Mouse (Mus musculus) cerebral cortex, adult 2 months (tissue): ENCODE measurements around the gene Tmed11.

Source experiments
- WGBS: fragments of 180-500 bp; shearing (Covaris S2); methylation state at CpG from one replicate; pipeline ENCODE4 v1.1.7; 2018; 5-methylcytosine and 5-hydroxymethylcytosine counted together

The Tmed11 gene

DNA sequence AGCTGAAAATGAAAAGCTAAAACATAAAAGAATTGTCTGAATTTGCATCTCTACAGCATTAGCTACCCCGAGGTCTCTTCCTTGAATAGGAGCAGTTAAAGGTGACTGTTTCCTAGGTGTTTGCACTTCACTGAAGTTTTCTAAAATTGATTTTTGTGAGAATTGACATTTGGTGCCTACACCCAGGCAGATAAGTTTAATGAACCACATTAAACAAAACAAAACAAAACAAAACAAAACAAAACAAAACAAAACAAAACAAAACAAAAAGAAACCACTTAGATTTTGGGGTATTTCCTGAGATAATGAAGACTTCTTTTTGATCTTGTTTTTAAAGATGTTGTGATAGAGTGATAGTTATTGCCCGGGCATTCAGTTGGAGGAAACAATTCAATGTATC is at the start of gene Tmed11:
Gene Tmed11, minus strand, starts transcription at position 101 of the 400 bp plus-strand sequence.
- WGBS = 56% methylated on average over 2 of the region's 2 CpGs

DNA sequence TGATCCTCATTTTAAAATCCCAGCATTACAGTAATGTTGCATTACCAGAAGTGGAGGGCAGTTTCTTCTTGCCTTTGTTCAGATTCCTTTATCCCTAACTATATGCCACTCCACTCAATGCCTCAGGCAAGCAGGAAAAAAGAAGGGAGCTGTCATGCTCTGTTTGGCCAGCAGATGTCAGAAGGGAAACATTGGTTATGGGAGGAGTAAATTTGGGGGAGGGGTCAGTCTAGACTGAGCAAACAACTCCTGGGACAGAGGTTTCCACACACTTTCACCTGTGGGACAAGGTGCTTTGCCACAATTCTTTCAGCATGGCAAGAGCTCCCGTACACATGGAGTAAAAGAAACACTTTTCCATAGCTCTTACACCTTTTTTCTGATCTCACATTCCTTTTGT is 41.0 kb upstream of the Tmed11 start:
- 85% methylated on average over 1 of the region's 1 CpGs for WGBS

DNA sequence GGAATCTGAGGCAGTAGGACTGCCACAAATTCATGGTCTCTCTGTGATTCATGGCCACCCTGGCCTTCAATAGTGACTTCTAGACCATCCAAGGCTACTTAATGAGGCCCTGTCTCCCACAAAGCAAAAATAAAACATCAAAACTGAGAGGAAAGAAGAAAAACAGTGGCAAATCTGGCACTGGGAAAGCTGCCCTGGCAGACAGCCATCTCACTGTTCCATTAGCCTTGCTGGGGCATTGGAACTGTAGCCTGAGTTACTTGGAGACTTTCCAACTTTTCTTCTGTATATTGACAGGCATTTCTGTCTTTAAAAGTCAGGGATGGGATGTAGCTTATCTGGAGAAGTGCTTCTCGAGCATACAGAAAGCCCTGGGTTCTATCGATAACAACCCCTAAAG is 28.1 kb upstream of the Tmed11 start:
- 75% methylated on average over 2 of the region's 2 CpGs for WGBS

DNA sequence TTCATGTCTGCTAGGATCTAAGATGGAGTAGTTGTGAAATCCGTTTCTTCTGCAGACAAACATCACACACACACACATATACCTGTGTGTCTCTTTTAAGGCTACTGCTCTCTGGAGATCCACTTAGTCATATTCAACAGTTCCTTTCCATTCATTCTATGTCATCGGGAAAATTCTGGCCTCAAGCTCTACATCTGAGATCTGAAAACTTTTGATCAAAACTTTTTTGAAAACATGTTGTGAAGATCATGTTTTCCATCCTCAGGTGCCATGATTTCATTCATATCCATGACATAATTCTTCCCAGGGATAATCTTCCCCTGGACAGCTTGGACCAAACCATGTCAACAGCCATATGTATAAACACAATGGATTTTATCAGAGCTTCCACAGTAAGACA is 13.6 kb upstream of the Tmed11 start, which contains the start of gene Vmn2r8:
Gene Vmn2r8, minus strand, starts transcription at position 101 of the 400 bp plus-strand sequence.
- 82% methylated on average over 2 of the region's 2 CpGs for WGBS

DNA sequence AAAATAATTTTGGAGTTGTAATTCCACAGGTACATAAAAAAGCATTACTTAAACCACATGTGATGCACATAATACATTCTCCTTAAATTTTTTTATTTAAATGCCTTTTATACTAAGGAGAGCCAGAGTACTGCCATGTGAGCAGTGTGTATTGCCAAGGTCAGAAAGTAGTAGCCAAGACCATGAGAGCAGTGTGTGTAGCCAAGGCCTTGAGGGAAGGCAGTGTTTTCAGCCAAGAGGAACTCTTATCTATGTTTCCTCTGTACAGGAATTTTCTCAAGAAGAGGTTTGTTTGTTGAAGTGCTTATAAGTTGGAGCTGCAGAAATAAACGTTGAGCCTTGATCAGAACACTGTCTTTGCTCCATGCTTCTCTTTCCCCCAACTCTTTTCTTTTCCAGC is 8.5 kb upstream of the Tmed11 start:
- 36% methylated on average over 1 of the region's 1 CpGs for WGBS

DNA sequence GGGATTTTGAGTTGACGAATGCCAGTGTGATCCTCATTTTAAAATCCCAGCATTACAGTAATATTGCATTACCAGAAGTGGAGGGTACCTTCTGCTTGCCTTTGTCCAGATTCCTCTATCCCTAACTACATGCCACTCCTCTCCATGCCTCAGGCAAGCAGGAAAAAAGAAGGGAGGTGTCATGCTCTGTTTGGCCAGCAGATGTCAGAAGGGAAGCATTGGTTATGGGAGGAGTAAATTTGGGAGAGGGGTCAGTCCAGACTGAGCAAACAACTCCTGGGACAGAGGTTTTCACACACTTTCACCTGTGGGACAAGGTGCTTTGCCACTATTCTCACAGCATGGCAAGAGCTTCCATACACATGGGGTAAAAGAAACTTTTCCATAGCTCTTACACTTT is 4.8 kb downstream of the Tmed11 start:
- 38% methylated on average over 1 of the region's 1 CpGs for WGBS

DNA sequence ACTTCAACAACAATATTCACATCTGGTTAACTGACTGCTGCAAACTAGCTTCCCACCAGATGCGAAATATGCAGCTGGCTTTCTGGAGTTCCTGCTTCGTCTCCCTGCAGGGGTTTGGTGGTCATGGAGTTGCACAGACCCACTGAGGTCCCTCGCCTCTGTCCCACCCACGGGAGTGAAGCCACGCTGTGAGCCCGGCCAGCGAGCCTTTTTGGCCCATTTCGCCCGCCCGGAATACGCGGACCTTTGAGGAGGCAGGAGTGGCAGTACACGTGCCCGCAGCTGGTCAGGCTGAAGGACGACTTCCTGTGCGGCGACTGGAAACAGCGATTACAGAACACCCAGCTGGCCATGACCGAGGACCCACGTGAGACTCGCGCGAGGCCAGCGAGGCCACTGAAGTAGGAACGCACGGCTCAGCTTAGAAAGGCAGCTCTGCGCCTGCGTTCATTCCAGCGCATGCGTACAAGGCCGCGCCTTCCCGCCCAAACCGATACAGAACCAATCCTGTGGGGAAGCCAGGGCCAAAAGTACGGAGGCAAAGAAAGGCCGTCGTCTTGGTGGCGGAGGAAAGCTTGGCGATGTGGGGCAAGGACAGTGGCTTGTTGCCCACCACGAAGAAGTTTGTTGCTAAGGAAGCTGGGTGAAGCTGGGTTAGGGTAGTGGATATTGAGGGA is 20.4 kb downstream of the Tmed11 start, which contains the start of gene Rnf212:
Gene Rnf212, minus strand, starts transcription at position 353 of the 677 bp plus-strand sequence.
- 75% methylated on average over 40 of the region's 40 CpGs for WGBS

DNA sequence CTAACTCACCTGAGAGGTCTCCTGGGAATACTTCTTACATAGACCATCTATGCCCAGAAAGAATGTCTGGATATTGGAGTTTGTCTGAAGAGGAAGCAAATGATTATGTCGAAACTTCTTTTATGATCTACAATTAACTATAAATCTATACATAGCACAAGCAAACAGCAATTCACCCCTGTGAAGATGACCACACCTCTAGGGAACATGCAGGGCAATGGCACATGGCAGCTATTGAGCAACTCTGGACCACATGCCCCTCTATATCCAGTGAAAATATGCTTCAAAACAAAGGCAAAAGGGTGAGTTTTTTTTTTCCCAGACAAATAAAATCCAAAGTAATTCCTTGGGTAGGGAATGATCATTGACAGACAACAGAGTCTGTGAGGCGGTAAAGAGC is 35.2 kb downstream of the Tmed11 start:
- WGBS = 85% methylated on average over 2 of the region's 2 CpGs

DNA sequence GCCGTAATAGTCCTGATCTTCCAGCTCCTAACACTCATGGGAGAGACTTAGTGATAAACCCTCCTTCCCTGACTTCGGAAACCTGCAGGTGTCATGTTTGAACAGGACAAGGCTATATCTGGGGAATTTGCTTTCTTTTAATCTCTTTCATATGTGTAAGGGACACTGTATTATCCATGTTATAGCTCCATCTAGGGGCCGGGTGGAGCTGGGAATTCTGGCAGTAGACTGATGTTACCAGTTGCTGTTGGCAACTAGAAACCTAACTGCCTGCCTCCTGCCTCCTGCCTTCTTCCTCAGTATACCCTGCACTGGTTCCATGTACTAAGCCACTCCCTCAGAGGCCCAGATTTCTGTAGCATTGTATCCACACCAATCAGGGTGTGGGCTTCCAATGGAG is 36.8 kb downstream of the Tmed11 start:
- WGBS = 57% methylated on average over 3 of the region's 3 CpGs

DNA sequence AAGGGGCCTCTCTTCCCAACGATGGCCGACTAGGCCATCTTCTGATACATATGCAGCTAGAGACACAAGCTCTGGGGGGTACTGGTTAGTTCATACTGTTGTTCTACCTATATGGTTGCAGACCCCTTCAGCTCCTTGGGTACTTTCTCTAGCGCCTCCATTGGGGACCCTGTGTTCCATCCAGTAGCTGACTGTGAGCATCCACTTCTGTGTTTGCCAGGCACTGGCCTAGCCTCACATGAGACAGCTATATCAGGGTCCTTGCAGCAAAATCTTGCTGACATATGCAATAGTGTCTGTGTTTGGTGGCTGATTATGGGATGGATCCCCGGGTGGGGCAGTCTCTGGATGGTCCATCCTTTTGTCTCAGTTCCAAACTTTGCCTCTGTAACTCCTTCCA is 43.9 kb downstream of the Tmed11 start:
- 82% methylated on average over 4 of the region's 4 CpGs for WGBS

DNA sequence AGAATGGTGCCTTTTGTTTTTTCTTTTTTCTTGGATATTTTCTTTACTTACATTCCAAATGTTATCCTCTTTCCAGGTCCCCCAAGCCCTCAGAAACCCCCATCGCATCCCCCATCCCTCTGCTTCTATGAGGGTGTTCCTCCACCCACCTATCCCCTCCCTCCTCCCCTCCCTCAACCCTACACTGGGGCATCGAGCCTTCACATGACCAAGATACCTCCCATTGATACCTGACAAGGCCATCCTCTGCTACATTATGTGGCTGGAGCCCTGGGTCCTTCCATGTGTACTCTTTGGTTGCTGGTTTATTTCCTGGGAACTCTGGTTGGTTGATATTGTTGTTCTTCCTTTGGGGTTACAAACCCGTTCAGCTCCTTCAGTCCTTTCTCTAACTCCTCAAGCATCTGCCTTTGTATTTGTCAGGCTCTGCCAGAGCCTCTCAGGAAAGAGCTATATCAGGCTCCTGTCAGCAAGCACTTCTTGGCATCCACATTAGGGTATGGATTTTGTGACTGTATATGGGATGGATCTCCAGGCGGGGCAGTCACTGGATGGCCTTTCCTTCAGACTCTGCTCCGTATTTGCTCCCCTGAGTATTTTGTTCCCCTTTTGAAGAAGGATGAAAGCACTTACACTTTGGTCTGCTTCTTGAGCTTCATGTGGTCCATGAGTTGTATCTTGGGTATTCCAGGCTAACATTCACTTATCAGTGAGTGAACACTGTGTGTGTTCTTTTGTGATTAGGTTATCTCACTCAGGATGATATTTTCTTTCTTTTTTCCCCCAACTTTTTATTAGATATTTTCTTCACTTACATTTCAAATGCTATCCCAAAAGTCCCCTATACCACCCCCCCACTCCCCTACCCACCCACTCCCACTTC is 44.6 kb downstream of the Tmed11 start:
- WGBS = 83% methylated on average over 5 of the region's 5 CpGs

DNA sequence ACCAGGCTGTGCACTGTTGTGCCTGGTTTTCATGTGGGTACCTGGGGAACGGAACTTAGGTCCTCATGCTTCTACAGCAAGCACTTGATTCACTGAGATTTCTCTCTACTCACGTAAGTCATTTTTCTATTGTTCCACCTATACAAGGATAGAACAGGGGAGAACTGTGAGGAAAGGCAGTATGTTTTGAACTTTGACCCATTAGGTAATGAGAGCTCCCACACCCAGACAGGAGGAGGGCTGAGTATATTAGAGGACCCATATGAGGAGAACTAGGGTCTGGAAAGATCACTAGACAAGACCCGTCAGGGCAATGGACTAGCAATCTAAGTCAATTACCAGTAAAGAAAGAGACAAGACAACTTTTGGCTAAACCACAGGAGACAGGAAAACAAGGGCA is 50.5 kb downstream of the Tmed11 start:
- WGBS = 87% methylated on average over 3 of the region's 3 CpGs

DNA sequence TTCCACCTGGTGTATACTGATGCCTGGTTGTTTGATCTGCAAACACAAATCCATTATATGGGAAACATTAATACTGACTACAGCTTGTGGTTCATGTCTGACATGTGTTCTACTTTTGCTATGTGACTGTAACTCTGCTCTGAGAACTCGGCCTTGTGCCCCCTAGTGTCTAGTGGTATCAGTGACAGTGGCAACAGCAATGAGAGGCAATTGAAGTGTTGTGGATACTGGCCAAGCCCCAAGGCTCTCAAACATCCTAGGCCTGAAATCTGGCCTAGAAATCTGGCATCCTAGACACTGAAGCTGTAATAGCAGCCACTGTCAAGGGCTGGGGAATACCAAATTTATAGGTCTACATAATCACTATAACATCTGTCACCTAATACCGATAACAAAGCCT is 51.3 kb downstream of the Tmed11 start:
- WGBS = 64% methylated on average over 2 of the region's 2 CpGs

DNA sequence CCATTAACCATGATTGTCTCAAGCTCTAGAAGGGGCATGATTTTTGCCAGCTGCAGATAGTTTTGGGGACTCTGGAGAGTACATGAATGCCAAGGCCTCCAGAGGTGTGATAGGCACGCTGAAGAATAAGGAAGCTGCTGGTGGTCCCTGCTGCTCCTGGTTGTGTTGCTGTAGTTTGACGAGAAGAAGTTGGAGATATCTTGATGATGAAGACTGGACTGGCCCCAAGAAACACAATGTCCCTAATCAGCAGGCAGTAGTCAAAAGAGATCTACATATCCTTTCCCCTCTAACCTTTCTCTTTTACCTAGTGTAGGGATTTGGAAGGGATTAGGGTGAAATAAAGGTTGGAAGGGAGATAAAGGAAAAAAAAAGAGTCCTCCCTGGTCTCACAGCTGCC is 52.6 kb downstream of the Tmed11 start:
- WGBS = 79% methylated on average over 2 of the region's 2 CpGs

DNA sequence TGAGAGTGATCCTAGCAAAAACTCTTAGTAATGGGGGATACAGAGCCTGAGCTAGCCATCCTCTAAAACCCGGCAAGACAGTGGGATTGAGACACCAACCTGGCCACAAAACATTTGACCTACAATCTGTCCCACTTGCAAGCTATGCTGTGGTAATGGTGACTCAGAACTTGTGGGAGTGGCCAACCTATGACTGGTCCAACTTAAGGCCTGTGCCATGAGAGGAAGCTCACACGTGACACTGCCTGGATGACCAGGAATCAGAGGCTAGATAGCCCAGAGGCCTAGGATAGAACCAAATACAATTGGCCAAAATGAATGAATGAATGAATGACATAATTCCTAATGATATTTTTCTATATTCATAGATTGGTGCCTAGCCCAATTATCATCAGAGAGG is 53.3 kb downstream of the Tmed11 start:
- 89% methylated on average over 2 of the region's 2 CpGs for WGBS

DNA sequence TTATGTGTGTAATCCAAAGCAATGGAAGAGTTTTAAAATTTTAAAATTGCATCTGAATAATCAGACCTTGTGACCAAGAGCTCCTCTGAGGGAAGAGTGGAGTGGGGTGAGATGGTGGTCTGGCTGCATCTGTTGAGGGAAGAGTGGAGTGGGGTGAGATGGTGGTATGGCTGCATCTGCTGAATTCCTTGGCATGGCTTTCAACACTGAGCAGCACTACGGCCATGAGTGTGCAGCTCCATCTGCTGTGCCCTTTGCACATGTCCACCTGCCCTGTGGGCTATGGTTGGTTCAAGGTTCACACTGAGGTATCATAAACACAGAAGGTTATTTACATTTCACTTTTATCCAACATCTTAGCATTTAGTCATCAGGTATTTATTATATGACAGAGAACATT is 67.7 kb downstream of the Tmed11 start:
- 88% methylated on average over 1 of the region's 1 CpGs for whole genome bisulfite sequencing
